Mouse (Mus musculus) embryonic stem cell, embryonic (primary cell): ENCODE results near the gene Adcy2.

Experiments used
- CTCF ChIA-PET, 4 experiments: fragments of 300-600 bp in 2 of 4; fragments of 350-600 bp in 2 of 4; sonication (Branson Sonifier 250); formaldehyde crosslinking; loops; one replicate each; lab custom pipeline; 2022; ENCODE audit warnings: inconsistent platforms in 2 of 4; lab: Charles Lee
- POLR2A ChIA-PET, 4 experiments: fragments of 300-600 bp in 2 of 4; fragments of 350-600 bp in 2 of 4; sonication (Branson Sonifier 250); formaldehyde crosslinking; loops; one replicate each; lab custom pipeline; 2022; ENCODE audit warnings: antibody characterized with exemption in 4 of 4, inconsistent platforms in 1 of 4; lab: Charles Lee

Gene Adcy2

DNA sequence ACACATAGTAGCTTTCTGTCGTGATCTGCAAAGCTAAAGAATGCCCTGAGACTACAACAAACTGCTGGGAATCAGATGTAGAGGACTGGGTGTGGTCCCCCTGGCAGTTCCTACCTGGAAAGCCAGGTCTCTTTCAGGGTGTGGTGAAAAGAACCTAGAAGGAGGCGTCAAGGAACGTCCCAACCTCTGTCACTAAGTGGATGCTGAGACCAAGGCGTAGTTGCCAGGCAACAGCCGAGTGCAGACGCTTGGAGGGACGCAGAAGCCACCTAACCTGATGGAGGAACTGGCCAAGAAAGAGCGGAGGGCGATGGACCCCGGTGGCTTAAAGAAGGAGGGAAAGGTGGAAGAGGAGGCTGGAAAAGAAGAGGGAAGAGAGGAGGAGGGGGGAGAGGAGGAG is 402.1 kb downstream of the Adcy2 start, which contains the start of gene 1700001L19Rik:
Gene 1700001L19Rik, plus strand, starts transcription at position 223 of the 400 bp plus-strand sequence.
- ChIA-PET POLR2A (interaction anchor here in 2 of 4 experiments (0.9 to 7.4 kb wide), 7 partner anchors 11 to 1014 kb away, joined by 3 to 41 read pairs (median 5); partner anchors contain the start of genes Fastkd3 (in 2 of the 2), Mtrr (in 2 of the 2) and Srd5a1 (in 1 of the 2)), CTCF (interaction anchor here (0.5 to 1.0 kb wide), 8 partner anchors 12 to 1206 kb away, joined by 3 to 11 read pairs (median 3); no protein-coding TSS in a partner anchor)

DNA sequence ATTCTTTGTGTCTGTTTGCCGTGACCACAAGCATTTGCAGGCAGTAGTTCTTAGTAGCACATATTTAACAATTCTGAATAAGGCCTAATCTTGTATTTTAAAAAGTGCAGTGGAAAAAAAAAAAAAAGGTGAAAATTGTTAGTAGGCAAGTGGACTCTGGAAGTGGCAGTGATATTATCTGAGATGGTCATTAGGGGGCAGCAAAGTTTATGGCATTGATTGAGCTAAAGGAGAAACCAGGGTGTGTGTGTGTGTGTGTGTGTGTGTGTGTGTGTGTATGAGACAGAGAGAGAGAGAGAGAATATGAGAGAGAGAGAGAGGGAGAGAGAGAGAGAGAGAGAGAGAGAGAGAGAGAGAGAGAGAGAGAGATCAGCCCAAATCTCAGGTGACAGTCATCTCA is 405.5 kb downstream of the Adcy2 start:
- POLR2A ChIA-PET, result interaction anchor here in 3 of 4 experiments (0.5 to 7.4 kb wide), 10 partner anchors 8 to 1615 kb away, joined by 3 to 41 read pairs (median 4); no protein-coding TSS in a partner anchor
- CTCF ChIA-PET, result interaction anchor here (0.6 to 1.6 kb wide), 8 partner anchors 12 to 866 kb away, joined by 3 to 11 read pairs (median 4); partner anchors contain the start of gene Adcy2 (in 1 of the 4)

DNA sequence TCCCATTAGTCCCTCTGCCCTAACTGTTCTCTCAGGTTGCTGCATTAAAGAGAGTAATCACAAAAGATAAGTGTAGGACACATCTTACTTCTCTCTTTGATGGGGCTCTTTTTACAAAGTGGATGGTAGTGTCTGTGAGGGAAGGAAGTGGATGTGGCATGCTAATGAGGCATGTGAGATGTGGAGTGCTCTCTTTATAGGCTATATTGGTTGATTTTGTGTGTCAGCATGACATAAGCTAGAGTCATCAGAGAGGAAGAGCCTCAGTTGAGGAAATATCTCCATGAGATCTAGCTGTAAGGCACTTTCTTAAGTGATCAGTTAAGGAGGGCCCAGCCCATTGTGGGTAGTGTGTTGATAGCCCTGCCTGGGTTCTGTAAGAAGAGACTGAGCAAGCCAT is 411.0 kb downstream of the Adcy2 start:
- ChIA-PET POLR2A (interaction anchor here in 2 of 4 experiments (0.6 to 5.1 kb wide), 2 partner anchors 8 to 944 kb away, joined by 3 to 41 read pairs; partner anchors contain the start of gene 1700001L19Rik (in 1 of the 2)), CTCF (no interaction called here)

DNA sequence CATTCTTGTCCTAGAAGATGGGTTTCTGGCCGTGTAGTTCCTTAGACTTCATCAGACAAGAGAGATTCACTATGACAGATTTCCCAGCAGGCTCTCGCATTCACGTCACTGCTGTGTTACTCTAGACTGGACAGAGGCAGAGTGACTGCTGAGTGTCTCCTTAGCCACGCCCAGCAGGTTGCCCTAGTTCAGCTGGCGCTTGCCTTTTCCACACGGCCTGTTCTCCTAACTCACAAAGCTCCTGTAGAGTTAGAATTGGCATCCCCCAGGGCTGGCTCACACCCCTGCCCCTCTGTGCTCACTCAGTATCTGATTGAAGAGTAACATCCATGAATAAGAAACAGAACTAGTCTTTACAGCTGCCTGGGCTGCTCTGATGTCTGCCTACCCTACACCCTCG is 413.9 kb downstream of the Adcy2 start:
- CTCF ChIA-PET, result interaction anchor here in 2 of 4 experiments (0.6 to 1.3 kb wide), 3 partner anchors 11 to 908 kb away, joined by 3 to 4 read pairs (median 3); no protein-coding TSS in a partner anchor

DNA sequence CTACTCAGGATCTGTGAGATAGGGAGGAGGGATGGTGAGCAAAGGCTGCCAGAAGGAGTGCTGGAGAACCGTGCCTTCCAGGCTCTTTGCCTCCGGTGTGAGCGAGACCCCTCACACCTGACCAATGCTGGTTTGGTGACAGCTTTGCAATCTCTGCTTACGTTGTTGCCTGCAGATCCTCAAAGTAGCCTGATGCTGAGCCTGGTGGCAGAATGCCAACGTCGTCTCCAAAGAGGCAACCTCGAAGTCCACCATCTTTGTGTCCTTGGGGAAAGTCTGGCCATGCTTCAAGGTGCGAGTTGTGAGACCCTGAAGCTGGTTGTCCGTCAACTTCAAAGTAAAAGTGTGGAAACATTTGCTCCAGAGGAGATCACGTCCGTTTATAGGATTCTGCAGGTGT is 415.4 kb downstream of the Adcy2 start:
- CTCF ChIA-PET, result no interaction called here
- POLR2A ChIA-PET, result interaction anchor here in 2 of 4 experiments (0.8 to 5.1 kb wide), 7 partner anchors 8 to 15 kb away, joined by 3 to 41 read pairs (median 12); partner anchors contain the start of gene 1700001L19Rik (in 2 of the 2)

More for the DNA sequence above, 413.9 kb downstream of the Adcy2 start:
- POLR2A ChIA-PET, result interaction anchor here in 2 of 4 experiments (0.9 to 5.1 kb wide), 6 partner anchors 10 to 20 kb away, joined by 3 to 41 read pairs (median 13); partner anchors contain the start of gene 1700001L19Rik (in 1 of the 2)

DNA sequence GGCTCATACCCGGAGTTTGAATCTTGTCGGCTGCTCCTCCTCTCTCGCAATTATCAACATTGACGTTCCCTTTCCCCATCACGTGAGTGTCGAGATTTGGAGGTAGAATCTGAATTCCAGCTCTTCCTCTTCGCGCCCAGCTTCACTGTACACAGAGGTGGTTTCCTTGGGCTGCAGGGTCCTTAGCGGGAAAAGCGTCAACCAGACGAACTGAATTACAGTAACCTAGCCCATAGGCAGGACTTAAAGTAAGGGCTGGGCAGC is 416.9 kb downstream of the Adcy2 start:
- ChIA-PET CTCF (no interaction called here), POLR2A (interaction anchor here in 3 of 4 experiments (0.6 to 3.5 kb wide), 19 partner anchors 9 to 1099 kb away, joined by 3 to 74 read pairs (median 5); partner anchors contain the start of genes 1700001L19Rik (in 2 of the 3), Srd5a1 (in 1 of the 3) and Zfp874b (in 1 of the 3))

DNA sequence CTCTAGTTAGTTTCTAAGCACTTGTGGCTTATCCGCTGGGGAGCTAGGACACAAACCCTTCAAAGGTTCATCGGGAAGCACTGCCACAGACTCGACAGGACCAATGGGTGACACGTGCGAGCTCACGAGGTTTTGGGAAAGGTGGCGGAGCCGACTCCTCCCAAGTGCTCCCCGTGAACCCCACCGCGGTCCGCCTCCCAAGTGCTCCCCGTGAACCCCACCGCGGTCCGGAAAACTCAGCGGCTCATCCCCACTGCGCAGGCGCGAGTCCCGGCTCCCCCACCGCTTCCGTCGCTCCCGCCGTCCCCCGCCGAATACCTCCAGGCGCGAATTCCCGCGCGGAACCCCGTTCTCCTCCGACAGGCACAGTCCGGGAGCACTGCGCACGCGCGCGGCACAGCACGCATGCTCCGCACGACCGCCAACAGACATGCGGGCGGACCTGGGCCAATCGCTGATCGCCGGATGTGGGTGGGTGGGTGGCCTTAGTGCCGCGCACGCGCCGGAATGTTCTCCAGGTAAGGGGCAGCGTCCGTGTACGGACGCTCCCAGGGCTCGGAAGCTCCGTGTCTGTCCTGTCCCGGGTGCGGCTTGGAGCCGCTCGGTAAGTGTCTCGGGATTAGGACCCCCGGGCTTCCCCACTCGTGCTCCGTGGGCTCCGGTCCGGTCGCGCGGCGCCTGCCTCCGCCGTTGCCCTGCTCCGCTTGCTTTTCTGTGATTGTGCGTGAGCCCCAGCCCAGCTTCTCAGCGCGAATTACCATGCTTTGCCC is 417.4 kb downstream of the Adcy2 start, which contains the start of the genes Mtrr and Fastkd3:
Gene Mtrr, minus strand, starts transcription at position 403 of the 770 bp plus-strand sequence.
Gene Fastkd3, plus strand, starts transcription at position 488 of the 770 bp plus-strand sequence.
- CTCF ChIA-PET, result no interaction called here
- POLR2A ChIA-PET, result interaction anchor here in 3 of 4 experiments (0.6 to 3.5 kb wide), 20 partner anchors 9 to 1098 kb away, joined by 3 to 74 read pairs (median 5); partner anchors contain the start of genes 1700001L19Rik (in 2 of the 3), Srd5a1 (in 2 of the 3) and Zfp874b (in 1 of the 3)

DNA sequence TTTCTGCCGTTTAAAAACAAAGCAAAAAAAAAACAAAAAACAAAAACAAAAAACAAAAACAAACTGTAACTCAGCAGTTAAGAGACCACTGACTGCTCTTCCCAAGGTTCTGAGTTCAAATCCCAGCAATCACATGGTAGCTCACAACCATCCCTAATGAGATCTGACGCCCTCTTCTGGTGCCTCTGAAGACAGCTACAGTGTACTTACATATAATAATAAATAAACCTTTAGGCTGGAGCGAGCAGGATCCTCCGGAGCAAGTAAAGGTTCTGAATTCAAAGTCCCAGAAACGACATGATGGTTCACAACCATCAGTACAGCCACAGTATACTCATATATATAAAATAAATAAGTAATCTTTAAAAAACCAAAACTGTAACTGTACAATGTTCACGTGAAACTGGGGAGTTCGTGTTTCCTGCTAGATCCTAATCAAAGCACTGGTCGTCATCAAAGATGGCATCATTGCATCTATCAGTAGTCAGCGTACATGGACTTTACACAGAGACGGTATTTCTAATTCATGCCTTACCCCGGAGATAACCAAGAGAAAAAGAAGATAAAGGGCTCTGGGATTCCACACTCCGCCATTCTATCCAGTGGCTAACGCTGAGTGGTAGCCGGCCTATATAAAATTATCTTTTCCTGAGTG is 418.1 kb downstream of the Adcy2 start:
- CTCF ChIA-PET, result interaction anchor here in 2 of 4 experiments (0.7 to 0.8 kb wide), 3 partner anchors 10 to 1005 kb away, joined by 3 to 5 read pairs (median 3); no protein-coding TSS in a partner anchor
- POLR2A ChIA-PET, result interaction anchor here in 3 of 4 experiments (0.9 to 3.5 kb wide), 16 partner anchors 8 to 1097 kb away, joined by 3 to 74 read pairs (median 6); partner anchors contain the start of genes 1700001L19Rik (in 2 of the 3), Srd5a1 (in 2 of the 3) and Zfp874b (in 1 of the 3)

DNA sequence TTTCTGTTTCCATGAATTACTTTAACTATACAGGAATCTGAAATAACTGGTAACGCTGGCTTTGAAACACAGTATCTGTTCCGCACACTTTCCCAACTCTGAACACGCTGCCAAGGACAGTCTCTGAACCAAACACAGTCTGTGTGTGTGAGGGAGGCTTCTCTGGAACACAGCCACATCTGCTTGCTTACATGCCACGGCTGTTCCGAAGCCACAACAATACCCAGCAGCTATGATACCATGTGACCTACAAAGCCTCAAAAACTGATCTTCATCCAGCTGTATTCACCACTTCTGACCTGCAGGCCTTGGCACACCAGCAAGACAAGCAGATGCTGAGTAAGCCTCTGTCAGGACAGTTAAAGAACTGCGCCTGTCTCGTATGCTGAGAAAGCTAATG is 421.4 kb downstream of the Adcy2 start:
- CTCF ChIA-PET, result no interaction called here

DNA sequence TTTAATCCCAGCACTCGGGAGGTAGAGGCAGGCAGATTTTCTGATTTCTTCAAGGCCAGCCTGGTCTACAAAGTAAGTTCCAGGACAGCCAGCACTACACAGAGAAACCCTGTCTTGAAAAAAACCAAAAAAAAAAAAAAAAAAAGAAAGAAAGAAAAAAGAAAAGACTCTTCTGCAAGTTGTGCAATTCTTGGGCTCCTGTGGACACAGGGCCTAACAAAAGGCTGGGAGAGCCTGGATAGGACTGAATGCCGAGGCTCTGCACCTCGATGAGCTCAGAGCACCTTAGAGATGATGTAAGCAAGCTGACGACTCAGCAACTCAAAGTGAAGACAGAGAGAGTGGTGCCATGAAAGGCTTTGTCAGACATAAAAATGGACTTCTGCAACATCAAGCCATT is 424.9 kb downstream of the Adcy2 start:
- ChIA-PET POLR2A (interaction anchor here in 3 of 4 experiments (0.6 to 3.3 kb wide), 13 partner anchors 7 to 1072 kb away, joined by 3 to 22 read pairs (median 4); partner anchors contain the start of genes Fastkd3 (in 1 of the 3) and Mtrr (in 1 of the 3)), CTCF (no interaction called here)

More for the DNA sequence above, 421.4 kb downstream of the Adcy2 start:
- POLR2A ChIA-PET, result interaction anchor here in 1 of 4 experiments (0.9 to 1.3 kb wide), 2 partner anchors 11 to 16 kb away, joined by 3 to 6 read pairs; no protein-coding TSS in a partner anchor

DNA sequence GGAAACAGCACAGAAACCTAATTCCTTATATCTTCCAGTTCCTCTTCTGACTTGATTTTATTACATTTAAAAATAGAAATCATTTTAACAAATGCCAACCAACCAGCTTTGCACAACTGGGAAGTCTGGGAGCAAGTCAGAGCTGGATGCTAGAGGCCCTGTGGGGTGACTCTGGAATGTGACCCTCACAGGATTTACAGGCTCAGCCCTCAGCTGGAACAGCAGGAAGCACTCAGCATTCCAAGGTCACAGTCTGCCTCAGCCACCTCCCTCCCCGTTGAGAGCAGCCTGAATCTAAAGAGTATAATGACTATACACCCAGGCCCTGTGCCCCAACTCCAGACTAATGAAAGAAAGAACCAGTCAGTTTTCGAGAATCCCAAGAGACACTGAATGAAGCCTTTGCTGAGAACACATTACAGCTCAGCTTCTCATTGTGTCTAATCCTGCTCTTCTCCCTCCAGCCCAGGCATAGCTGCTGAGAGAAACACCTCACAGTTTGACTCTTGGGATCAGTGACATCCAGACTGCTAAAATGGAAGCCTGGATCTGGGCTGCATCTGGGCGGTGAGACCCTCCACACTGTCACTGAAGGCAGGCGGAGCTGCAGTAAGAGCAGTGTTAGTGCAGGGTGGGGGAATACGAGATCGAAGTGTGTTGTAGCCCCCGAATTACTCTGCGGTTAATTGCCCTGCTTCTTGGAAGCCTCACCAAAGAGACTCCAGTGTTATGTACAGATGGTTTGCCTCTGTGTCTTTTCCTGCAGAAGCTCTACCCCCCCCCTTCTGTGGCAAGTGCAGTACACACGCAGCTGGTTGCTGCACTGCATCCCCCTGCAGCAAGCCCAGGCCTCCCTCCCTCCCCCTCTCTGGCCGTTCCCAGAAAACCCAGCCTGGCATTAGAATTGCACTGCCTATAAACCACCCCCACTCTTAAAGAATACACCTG is 426.1 kb downstream of the Adcy2 start:
- POLR2A ChIA-PET, result interaction anchor here in 3 of 4 experiments (0.6 to 8.6 kb wide), 15 partner anchors 8 to 1465 kb away, joined by 3 to 74 read pairs (median 4); partner anchors contain the start of genes Fastkd3 (in 3 of the 3), Mtrr (in 3 of the 3), Gm28557 (in 1 of the 3) and Zfp459 (in 1 of the 3)
- CTCF ChIA-PET, result interaction anchor here in 2 of 4 experiments (1.0 to 1.1 kb wide), 2 partner anchors 20 kb away, joined by 3 to 5 read pairs; no protein-coding TSS in a partner anchor

DNA sequence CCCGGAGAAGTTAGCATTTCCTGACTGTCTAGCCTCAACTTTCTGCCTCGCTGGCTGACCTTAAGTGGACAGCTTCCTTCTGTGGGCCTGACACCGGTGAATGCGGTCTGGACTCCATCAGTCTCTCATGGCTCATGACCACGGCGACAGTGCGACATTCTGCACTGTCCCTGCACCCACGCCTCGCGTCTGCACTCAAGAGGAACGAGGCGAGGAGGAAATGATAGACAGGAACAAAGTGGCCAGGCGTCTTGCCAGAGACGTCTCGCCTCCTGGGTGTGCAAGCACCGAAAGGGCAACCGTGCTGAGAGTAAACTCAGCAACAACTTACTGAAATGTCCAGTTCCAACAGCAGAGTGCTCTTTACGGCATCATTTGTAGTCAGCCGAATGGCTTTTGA is 427.1 kb downstream of the Adcy2 start:
- CTCF ChIA-PET, result interaction anchor here in 1 of 4 experiments (1.0 kb wide), 1 partner anchor 21 kb away, joined by 3 read pairs; no protein-coding TSS in a partner anchor

More for the DNA sequence above, 427.1 kb downstream of the Adcy2 start:
- POLR2A ChIA-PET, result interaction anchor here in 3 of 4 experiments (1.0 to 8.6 kb wide), 9 partner anchors 9 to 1152 kb away, joined by 3 to 74 read pairs (median 10); partner anchors contain the start of genes Fastkd3 (in 3 of the 3), Mtrr (in 3 of the 3) and Zfp459 (in 1 of the 3)
